In genomic region chr2:72179600-72180301, GRCm38 (mm10) we compare ENCODE assay signal across 23 mouse cellular contexts.
A peak's percentile ranks its signal among the peaks of the same experiment; 100 is the strongest.
DNase-seq lines count a peak whose midpoint lies in the region; ATAC-seq and TF ChIP-seq lines count a peak whose summit lies in the region.
"Had no signal": no experiment of that assay in that cellular context is flagged by ENCODE, and none has a peak within 500 bp of the region (broad histone marks: within the 10 kb centered on the region; RNA-seq: fewer than 3 reads in every experiment).

No protein-coding gene starts in this region.

- no peak overlapping the region for H3K27ac ChIP-seq in kidney, embryonic 15.5 days
- H3K27ac ChIP-seq in intestine, embryonic 16.5 days (ENCODE audit: low read length): no peak overlapping the region
- H3K27ac ChIP-seq in liver, adult 2 months (replicated peaks; ENCODE audit: insufficient read depth, low read depth, low read length): peak overlapping the region; percentile 98
- H3K27ac ChIP-seq in liver, embryonic 16.5 days (ENCODE audit: low read length): peak overlapping the region; percentile 80
- no peak overlapping the region for H3K27ac ChIP-seq in forebrain, embryonic 16.5 days (ENCODE audit: low read length)
- H3K27ac ChIP-seq: forebrain, embryonic 13.5 days; midbrain, embryonic 13.5 days had no signal

- peak; percentile 41 for DNase-seq in kidney, adult 11 months
- peak; percentile 100 for DNase-seq in liver, adult 2 months (ENCODE audit: extremely low read depth, low read depth, low spot score)
- DNase-seq in B cell, adult 2 months: no peak
- DNase-seq: cerebellum, adult 11 months; cerebellum, adult 9-10 months; cerebellum, postnatal 36 days; gastrocnemius, postnatal 25 days; heart, adult 18-20 months; heart, postnatal 36 days; lung, adult 18-20 months; lung, postnatal 4 days; retina, postnatal 1 day; right cerebral cortex, postnatal 14 days; thymus, postnatal 14 days had no signal

- no peak for ATAC-seq in kidney, embryonic 15.5 days (replicated peaks; ENCODE audit: low FRiP score)
- ATAC-seq in intestine, embryonic 16.5 days: peak; percentile 71
- peak; percentile 91 for ATAC-seq in liver, embryonic 16.5 days (ENCODE audit: low read depth)
- no peak for ATAC-seq in forebrain, embryonic 16.5 days
- ATAC-seq: forebrain, embryonic 13.5 days; lung, postnatal 0 days; midbrain, embryonic 13.5 days had no signal

- H3K9me3 ChIP-seq in kidney, embryonic 15.5 days (replicated peaks): no peaks in the 10 kb centered on the region
- H3K9me3 ChIP-seq in intestine, embryonic 16.5 days (ENCODE audit: control insufficient read depth, low read length): no peaks in the 10 kb centered on the region
- no peaks in the 10 kb centered on the region for H3K9me3 ChIP-seq in liver, embryonic 16.5 days (replicated peaks; ENCODE audit: control insufficient read depth, low read length)
- no peaks in the 10 kb centered on the region for H3K9me3 ChIP-seq in forebrain, embryonic 16.5 days (ENCODE audit: control insufficient read depth, low read length)
- H3K9me3 ChIP-seq: forebrain, embryonic 13.5 days; hindbrain, embryonic 13.5 days; midbrain, embryonic 13.5 days had no signal

- no peak overlapping the region for H3K4me3 ChIP-seq in kidney, embryonic 15.5 days (replicated peaks)
- no peak overlapping the region for H3K4me3 ChIP-seq in intestine, embryonic 16.5 days (ENCODE audit: low read length)
- H3K4me3 ChIP-seq in liver, adult 2 months (ENCODE audit: insufficient read depth, low read depth, low read length): peak overlapping the region; percentile 68
- H3K4me3 ChIP-seq in liver, embryonic 16.5 days (ENCODE audit: low read depth, low read length): peak overlapping the region; percentile 37
- no peak overlapping the region for H3K4me3 ChIP-seq in forebrain, embryonic 16.5 days (replicated peaks; ENCODE audit: low read length)
- H3K4me3 ChIP-seq: forebrain, embryonic 13.5 days; hindbrain, embryonic 13.5 days; midbrain, embryonic 13.5 days had no signal

- peak; percentile 71 for TF ChIP-seq POLR2A in liver, adult 2 months (IDR thresholded peaks at IDR 0.05; ENCODE audit: extremely low read depth, insufficient read depth, low read length)

- 0 out of 2 replicates have a peak, but pooled peaks cover 5% of the 10 kb centered on the region for H3K4me1 ChIP-seq in kidney, embryonic 15.5 days
- H3K4me1 ChIP-seq in intestine, embryonic 16.5 days (ENCODE audit: control insufficient read depth, insufficient read depth, low read length): peaks cover 3% of the 10 kb centered on the region; the same call in 1 of the 2 replicates
- H3K4me1 ChIP-seq in liver, adult 2 months (ENCODE audit: control insufficient read depth, insufficient read depth, low read length): peaks cover 24% of the 10 kb centered on the region
- no peaks in the 10 kb centered on the region; the same call in none of the 2 replicates for H3K4me1 ChIP-seq in liver, embryonic 16.5 days (ENCODE audit: control insufficient read depth, low read depth, low read length)
- H3K4me1 ChIP-seq in forebrain, embryonic 16.5 days (replicated peaks; ENCODE audit: control insufficient read depth, insufficient read depth, low read length): peaks cover 17% of the 10 kb centered on the region

- H3K27me3 ChIP-seq in kidney, embryonic 15.5 days: no peaks in the 10 kb centered on the region
- no peaks in the 10 kb centered on the region for H3K27me3 ChIP-seq in intestine, embryonic 16.5 days (replicated peaks; ENCODE audit: control insufficient read depth, insufficient read depth, low read length)
- no peaks in the 10 kb centered on the region for H3K27me3 ChIP-seq in liver, adult 2 months (ENCODE audit: control insufficient read depth, insufficient read depth, low read length)
- H3K27me3 ChIP-seq in liver, embryonic 16.5 days (ENCODE audit: control insufficient read depth, insufficient read depth, low read depth, low read length): no peaks in the 10 kb centered on the region
- no peaks in the 10 kb centered on the region for H3K27me3 ChIP-seq in forebrain, embryonic 16.5 days (replicated peaks; ENCODE audit: control insufficient read depth, insufficient read depth, low read length)
- H3K27me3 ChIP-seq: forebrain, embryonic 13.5 days; hindbrain, embryonic 13.5 days; midbrain, embryonic 13.5 days had no signal

- WGBS in kidney, embryonic 15.5 days: 87% methylated on average over 15 of the region's 15 CpGs
- 71% methylated on average over 15 of the region's 15 CpGs for WGBS in intestine, embryonic 16.5 days
- 27% methylated on average over 15 of the region's 15 CpGs for WGBS in liver, adult 2 months
- WGBS in liver, embryonic 16.5 days (ENCODE audit: insufficient replicate concordance): 65% methylated on average over 15 of the region's 15 CpGs
- WGBS in forebrain, embryonic 16.5 days: 94% methylated on average over 15 of the region's 15 CpGs

- TF ChIP-seq CTCF in liver, adult 2 months (IDR thresholded peaks at IDR 0.05; ENCODE audit: low read depth, low read length): no peak

- no peak overlapping the region for H3K4me2 ChIP-seq in kidney, embryonic 15.5 days
- no peak overlapping the region for H3K4me2 ChIP-seq in intestine, embryonic 16.5 days (ENCODE audit: low read depth, low read length)
- peak overlapping the region; percentile 36 for H3K4me2 ChIP-seq in liver, embryonic 16.5 days (ENCODE audit: low read depth, low read length)
- no peak overlapping the region for H3K4me2 ChIP-seq in forebrain, embryonic 16.5 days (ENCODE audit: low read length)
- H3K4me2 ChIP-seq: forebrain, embryonic 13.5 days; heart, embryonic 11.5 days; hindbrain, embryonic 13.5 days; midbrain, embryonic 13.5 days had no signal

- H3K36me3 ChIP-seq in kidney, embryonic 15.5 days: no peaks in the 10 kb centered on the region
- no peaks in the 10 kb centered on the region for H3K36me3 ChIP-seq in intestine, embryonic 16.5 days (ENCODE audit: control insufficient read depth, insufficient read depth, low read length)
- H3K36me3 ChIP-seq in liver, adult 2 months (ENCODE audit: control insufficient read depth, insufficient read depth, low read length): peaks cover 16% of the 10 kb centered on the region
- no peaks in the 10 kb centered on the region for H3K36me3 ChIP-seq in liver, embryonic 16.5 days (ENCODE audit: control insufficient read depth, insufficient read depth)
- no peaks in the 10 kb centered on the region for H3K36me3 ChIP-seq in forebrain, embryonic 16.5 days (ENCODE audit: control insufficient read depth, insufficient read depth)
- H3K36me3 ChIP-seq: hindbrain, embryonic 13.5 days; midbrain, embryonic 13.5 days had no signal

- peaks cover 17% of the 10 kb centered on the region for H3K79me2 ChIP-seq in liver, adult 2 months (ENCODE audit: control insufficient read depth, insufficient read depth, low read length)

- no peak overlapping the region for H3K9ac ChIP-seq in kidney, embryonic 15.5 days
- no peak overlapping the region for H3K9ac ChIP-seq in intestine, embryonic 16.5 days (ENCODE audit: low read depth, low read length)
- H3K9ac ChIP-seq in liver, adult 2 months (ENCODE audit: low read depth, low read length): peak overlapping the region; percentile 88
- H3K9ac ChIP-seq in liver, embryonic 16.5 days (ENCODE audit: low read depth, low read length): no peak overlapping the region
- no peak overlapping the region for H3K9ac ChIP-seq in forebrain, embryonic 16.5 days (replicated peaks; ENCODE audit: low read depth, low read length)
- H3K9ac ChIP-seq: forebrain, embryonic 13.5 days; hindbrain, embryonic 13.5 days; midbrain, embryonic 13.5 days had no signal

Comparison
In these comparisons a context has a peak if more than half of its experiments do, and no peak if none do; other contexts are left out.
1. DNase-seq: peak in kidney, adult 11 months (single experiment) and liver, adult 2 months (single experiment); none in B cell, adult 2 months (0 of 2).
2. ATAC-seq: peak in intestine, embryonic 16.5 days (single experiment) and liver, embryonic 16.5 days (single experiment); none in kidney, embryonic 15.5 days (single experiment) and forebrain, embryonic 16.5 days (single experiment).
3. H3K27ac ChIP-seq: peak in liver, adult 2 months (single experiment) and liver, embryonic 16.5 days (single experiment); none in kidney, embryonic 15.5 days (single experiment), intestine, embryonic 16.5 days (single experiment) and forebrain, embryonic 16.5 days (single experiment).
4. H3K4me3 ChIP-seq: peak in liver, adult 2 months (single experiment) and liver, embryonic 16.5 days (single experiment); none in kidney, embryonic 15.5 days (single experiment), intestine, embryonic 16.5 days (single experiment) and forebrain, embryonic 16.5 days (single experiment).